9 mouse cellular contexts compared by ENCODE assay signal in the genomic region with DNA sequence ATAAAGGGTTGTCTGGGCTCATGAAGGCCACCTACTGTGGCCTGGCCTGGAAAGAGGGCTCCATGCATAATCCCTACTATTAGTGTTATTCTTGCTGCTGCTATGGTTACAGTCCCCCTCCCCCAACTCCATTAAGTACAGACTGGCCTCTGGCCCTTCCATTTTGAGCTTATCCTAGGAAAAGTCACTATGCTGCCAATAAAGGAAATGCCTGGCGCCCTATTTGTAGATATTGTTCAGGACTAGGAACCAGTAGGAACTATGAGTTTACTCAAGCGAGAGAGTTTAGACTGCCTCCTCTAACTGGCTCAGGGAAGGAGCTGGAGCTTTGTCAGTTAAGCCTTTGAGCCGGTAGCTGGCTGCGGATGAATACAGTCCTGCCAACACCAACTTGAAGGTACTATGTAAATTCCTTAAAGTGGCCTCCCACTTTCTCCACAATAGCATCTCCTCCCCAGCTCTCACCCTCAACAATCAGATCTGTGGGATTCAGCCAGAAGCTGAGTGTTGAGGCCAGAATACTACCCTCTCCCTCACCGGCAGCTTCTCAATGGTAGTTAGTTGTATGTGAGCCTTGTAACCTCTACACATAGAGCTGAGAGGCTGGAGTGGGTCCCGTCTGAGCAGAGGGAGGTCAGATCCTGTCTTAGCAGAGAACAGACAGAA. TPM values are rescaled to one million over a fixed set of nuclear protein-coding genes. Genes with fewer than 3 reads are reported as not detected.
A peak's percentile ranks its signal among the peaks of the same experiment; 100 is the strongest.
DNase-seq lines count a peak whose midpoint lies in the region; ATAC-seq lines count a peak whose summit lies in the region.
"Had no signal": no experiment of that assay in that cellular context is flagged by ENCODE, and none has a peak within 500 bp of the region (broad histone marks: within the 10 kb centered on the region; RNA-seq: fewer than 3 reads in every experiment).

No protein-coding gene starts in this region.

- H3K27ac ChIP-seq in limb, embryonic 11.5 days (replicated peaks; ENCODE audit: low read depth, low read length), result no peak overlapping the region
- H3K27ac ChIP-seq in limb, embryonic 10.5 days, result no peak overlapping the region
- H3K27ac ChIP-seq in forebrain, embryonic 16.5 days (ENCODE audit: low read length), result 0 out of 2 replicates have a peak overlapping the region, but pooled peaks have one; percentile 64
- H3K27ac ChIP-seq in midbrain, embryonic 15.5 days, result no peak overlapping the region
- H3K27ac ChIP-seq in kidney, embryonic 15.5 days, result no peak overlapping the region
- H3K27ac ChIP-seq in kidney, embryonic 14.5 days (ENCODE audit: low read depth, low read length), result no peak overlapping the region

- H3K27me3 ChIP-seq in limb, embryonic 11.5 days (ENCODE audit: control insufficient read depth, insufficient read depth, low read length), result no peaks in the 10 kb centered on the region
- no peaks in the 10 kb centered on the region for H3K27me3 ChIP-seq in limb, embryonic 10.5 days (ENCODE audit: low read depth, poor library complexity, severe bottlenecking)
- no peaks in the 10 kb centered on the region for H3K27me3 ChIP-seq in forebrain, embryonic 16.5 days (replicated peaks; ENCODE audit: control insufficient read depth, insufficient read depth, low read length)
- H3K27me3 ChIP-seq in midbrain, embryonic 15.5 days (replicated peaks), result no peaks in the 10 kb centered on the region
- H3K27me3 ChIP-seq in kidney, embryonic 15.5 days, result no peaks in the 10 kb centered on the region
- no peaks in the 10 kb centered on the region for H3K27me3 ChIP-seq in kidney, embryonic 14.5 days (ENCODE audit: control insufficient read depth, insufficient read depth, low read length)

- 0 out of 2 replicates have a peak, but pooled peaks have one; percentile 29 for ATAC-seq in limb, embryonic 11.5 days (ENCODE audit: insufficient number of reproducible peaks, low FRiP score, low TSS enrichment, low read depth)
- ATAC-seq in forebrain, embryonic 16.5 days, result peak; percentile 93
- peak; percentile 89 for ATAC-seq in midbrain, embryonic 15.5 days (replicated peaks)
- no peak; the same call in 1 of the 2 replicates for ATAC-seq in kidney, embryonic 15.5 days (replicated peaks; ENCODE audit: low FRiP score)
- no peak for ATAC-seq in kidney, embryonic 14.5 days (ENCODE audit: low FRiP score, low TSS enrichment)

- H3K9ac ChIP-seq in limb, embryonic 11.5 days (ENCODE audit: low read length), result no peak overlapping the region
- no peak overlapping the region for H3K9ac ChIP-seq in forebrain, embryonic 16.5 days (replicated peaks; ENCODE audit: low read depth, low read length)
- no peak overlapping the region for H3K9ac ChIP-seq in midbrain, embryonic 15.5 days
- no peak overlapping the region for H3K9ac ChIP-seq in kidney, embryonic 15.5 days
- H3K9ac ChIP-seq in kidney, embryonic 14.5 days (ENCODE audit: low read depth, low read length), result no peak overlapping the region

- H3K4me3 ChIP-seq in limb, embryonic 11.5 days (ENCODE audit: low read depth, low read length), result no peak overlapping the region
- no peak overlapping the region for H3K4me3 ChIP-seq in limb, embryonic 10.5 days
- no peak overlapping the region for H3K4me3 ChIP-seq in forebrain, embryonic 16.5 days (replicated peaks; ENCODE audit: low read length)
- H3K4me3 ChIP-seq in midbrain, embryonic 15.5 days, result no peak overlapping the region
- H3K4me3 ChIP-seq in kidney, embryonic 15.5 days (replicated peaks), result no peak overlapping the region
- H3K4me3 ChIP-seq in kidney, embryonic 14.5 days (ENCODE audit: low read length), result no peak overlapping the region

- H3K9me3 ChIP-seq in limb, embryonic 11.5 days (ENCODE audit: control insufficient read depth, low read length), result no peaks in the 10 kb centered on the region
- no peaks in the 10 kb centered on the region for H3K9me3 ChIP-seq in limb, embryonic 10.5 days (replicated peaks)
- H3K9me3 ChIP-seq in forebrain, embryonic 16.5 days (ENCODE audit: control insufficient read depth, low read length), result no peaks in the 10 kb centered on the region
- no peaks in the 10 kb centered on the region for H3K9me3 ChIP-seq in midbrain, embryonic 15.5 days
- no peaks in the 10 kb centered on the region for H3K9me3 ChIP-seq in kidney, embryonic 15.5 days (replicated peaks)
- H3K9me3 ChIP-seq in kidney, embryonic 14.5 days (ENCODE audit: control insufficient read depth, low read length), result no peaks in the 10 kb centered on the region
- H3K9me3 ChIP-seq: G1E had no signal

- no peaks in the 10 kb centered on the region for H3K4me1 ChIP-seq in limb, embryonic 11.5 days (ENCODE audit: control insufficient read depth, insufficient read depth, low read length)
- peaks cover 10% of the 10 kb centered on the region for H3K4me1 ChIP-seq in limb, embryonic 10.5 days
- H3K4me1 ChIP-seq in forebrain, embryonic 16.5 days (replicated peaks; ENCODE audit: control insufficient read depth, insufficient read depth, low read length), result peaks cover 11% of the 10 kb centered on the region
- H3K4me1 ChIP-seq in midbrain, embryonic 15.5 days, result peaks cover 8% of the 10 kb centered on the region
- H3K4me1 ChIP-seq in kidney, embryonic 15.5 days, result 0 out of 2 replicates have a peak, but pooled peaks cover 2% of the 10 kb centered on the region
- 0 out of 2 replicates have a peak, but pooled peaks cover 3% of the 10 kb centered on the region for H3K4me1 ChIP-seq in kidney, embryonic 14.5 days (ENCODE audit: control insufficient read depth, insufficient read depth, low read length)

- 41% methylated on average over 6 of the region's 6 CpGs for WGBS in limb, embryonic 11.5 days
- WGBS in limb, embryonic 10.5 days, result 32% methylated on average over 6 of the region's 6 CpGs
- 1% methylated on average over 6 of the region's 6 CpGs for WGBS in forebrain, embryonic 16.5 days
- 6% methylated on average over 6 of the region's 6 CpGs for WGBS in midbrain, embryonic 15.5 days
- WGBS in kidney, embryonic 15.5 days, result 40% methylated on average over 6 of the region's 6 CpGs
- WGBS in kidney, embryonic 14.5 days, result 36% methylated on average over 6 of the region's 6 CpGs

- H3K4me2 ChIP-seq in limb, embryonic 11.5 days (ENCODE audit: low read depth, severe bottlenecking), result no peak overlapping the region
- H3K4me2 ChIP-seq in forebrain, embryonic 16.5 days (ENCODE audit: low read length), result no peak overlapping the region
- H3K4me2 ChIP-seq in midbrain, embryonic 15.5 days, result no peak overlapping the region
- no peak overlapping the region for H3K4me2 ChIP-seq in kidney, embryonic 15.5 days
- no peak overlapping the region for H3K4me2 ChIP-seq in kidney, embryonic 14.5 days (replicated peaks; ENCODE audit: low read depth, low read length)

- DNase-seq in limb, embryonic 11.5 days (ENCODE audit: low spot score), result peak; percentile 31
- no peak for DNase-seq in limb, embryonic 10.5 days (ENCODE audit: low spot score)
- peak; percentile 35 to 54 for DNase-seq in layer of hippocampus, postnatal 10 days (ENCODE audit: low spot score in 2 of 2)
- no peak for DNase-seq in gastrocnemius, adult 8-10 months (ENCODE audit: low spot score in 2 of 2)

- no peaks in the 10 kb centered on the region for H3K36me3 ChIP-seq in limb, embryonic 11.5 days (ENCODE audit: control insufficient read depth, insufficient read depth, low read length)
- no peaks in the 10 kb centered on the region for H3K36me3 ChIP-seq in limb, embryonic 10.5 days
- no peaks in the 10 kb centered on the region for H3K36me3 ChIP-seq in forebrain, embryonic 16.5 days (ENCODE audit: control insufficient read depth, insufficient read depth)
- no peaks in the 10 kb centered on the region for H3K36me3 ChIP-seq in midbrain, embryonic 15.5 days (replicated peaks)
- no peaks in the 10 kb centered on the region for H3K36me3 ChIP-seq in kidney, embryonic 15.5 days
- H3K36me3 ChIP-seq in kidney, embryonic 14.5 days (ENCODE audit: control insufficient read depth, insufficient read depth, low read length), result no peaks in the 10 kb centered on the region
- H3K36me3 ChIP-seq: G1E had no signal

RNA-seq across cellular contexts. Expression of gene Ralgapa2, which starts 37.1 kb away (rescaled TPM):
- polyA plus RNA-seq in limb, embryonic 11.5 days (2014; fragmentation: Nextera tagmentation; extraction: Ambion mirVana), result 6.4 and 7.4 TPM in 2 replicates
- 9.0 and 10.5 TPM in 2 replicates for polyA plus RNA-seq in limb, embryonic 10.5 days (2016; fragmentation: Nextera tagmentation; extraction: Ambion mirVana)
- polyA plus RNA-seq in forebrain, embryonic 16.5 days (2015; fragmentation: Nextera tagmentation; extraction: Ambion mirVana), result 13.6 and 14.0 TPM in 2 replicates
- total RNA-seq in layer of hippocampus, postnatal 10 days (2021), result 10 to 100 TPM; 20.1 to 30.4 TPM
- 12.8 and 15.1 TPM in 2 replicates for polyA plus RNA-seq in midbrain, embryonic 15.5 days (2015; fragmentation: Nextera tagmentation; extraction: Ambion mirVana)
- 6.7 and 8.7 TPM in 2 replicates for polyA plus RNA-seq in kidney, embryonic 15.5 days (2015; fragmentation: Nextera tagmentation; extraction: Ambion mirVana)
- total RNA-seq in gastrocnemius, adult 8-10 months (2022), result 10 to 100 TPM in 1 of 4 experiments, 1 to 10 TPM in 3; 7.3 to 10.3 (median 7.8) TPM
- 5.8 and 8.5 TPM in 2 replicates for polyA plus RNA-seq in kidney, embryonic 14.5 days (2014; fragmentation: Nextera tagmentation; extraction: Ambion mirVana)

Comparison
In these comparisons a context has a peak if more than half of its experiments do, and no peak if none do; other contexts are left out.
1. DNase-seq: peak in limb, embryonic 11.5 days (single experiment) and layer of hippocampus, postnatal 10 days (2 of 2); none in limb, embryonic 10.5 days (single experiment) and gastrocnemius, adult 8-10 months (0 of 2).
2. ATAC-seq: peak in limb, embryonic 11.5 days (single experiment), forebrain, embryonic 16.5 days (single experiment) and midbrain, embryonic 15.5 days (single experiment); none in kidney, embryonic 15.5 days (single experiment) and kidney, embryonic 14.5 days (single experiment).